In genomic region chr5:35758081-35759053, GRCm38 (mm10) we compare ENCODE assay signal across 7 mouse cellular contexts. TPM values are rescaled to one million over a fixed set of nuclear protein-coding genes. Genes with fewer than 3 reads are reported as not detected.
DNase-seq lines count a peak whose midpoint lies in the region; ATAC-seq and TF ChIP-seq lines count a peak whose summit lies in the region.

No protein-coding gene starts in this region.

- ATAC-seq in embryonic facial prominence, embryonic 11.5 days (replicated peaks; ENCODE audit: insufficient number of reproducible peaks, low FRiP score, low TSS enrichment, low read depth), result peak; percentile 15
- ATAC-seq in heart, postnatal 0 days (ENCODE audit: insufficient read depth, low read depth), result peak; percentile 15
- peak; percentile 50; the same call in 1 of the 2 replicates for ATAC-seq in midbrain, embryonic 12.5 days (ENCODE audit: low FRiP score, low read depth)

- no peaks in the 10 kb centered on the region; the same call in 1 of the 2 replicates for H3K4me1 ChIP-seq in embryonic facial prominence, embryonic 11.5 days (ENCODE audit: control insufficient read depth, insufficient read depth, low read length)
- H3K4me1 ChIP-seq in heart, postnatal 0 days (ENCODE audit: control insufficient read depth, insufficient read depth), result peaks cover 6% of the 10 kb centered on the region
- H3K4me1 ChIP-seq in midbrain, embryonic 12.5 days, result peaks cover 13% of the 10 kb centered on the region

- peak; percentile 45 to 47 for DNase-seq in B cell, adult 2 months
- DNase-seq in CD4-positive helper T cell, adult 2 months (ENCODE audit: low read depth, low spot score), result peak; percentile 46
- no peak for DNase-seq in embryonic facial prominence, embryonic 11.5 days (ENCODE audit: low spot score)
- no peak for DNase-seq in heart, postnatal 0 days (ENCODE audit: low spot score)
- DNase-seq in left cerebral cortex, adult 18-20 months (ENCODE audit: low spot score in 2 of 2), result peak; percentile 61 to 79
- DNase-seq in telencephalon, adult 2 months (ENCODE audit: low read depth, low spot score), result peak; percentile 63

- peak overlapping the region; percentile 97 for H3K4me2 ChIP-seq in embryonic facial prominence, embryonic 11.5 days (ENCODE audit: low read depth, low read length)
- peak overlapping the region; percentile 98 for H3K4me2 ChIP-seq in heart, postnatal 0 days (ENCODE audit: low read depth, low read length)
- H3K4me2 ChIP-seq in midbrain, embryonic 12.5 days (replicated peaks), result peak overlapping the region; percentile 98

- no peaks in the 10 kb centered on the region for H3K36me3 ChIP-seq in embryonic facial prominence, embryonic 11.5 days (replicated peaks; ENCODE audit: control insufficient read depth, insufficient read depth, low read depth, low read length)
- H3K36me3 ChIP-seq in heart, postnatal 0 days (replicated peaks; ENCODE audit: control insufficient read depth, insufficient read depth, low read length), result no peaks in the 10 kb centered on the region
- H3K36me3 ChIP-seq in midbrain, embryonic 12.5 days, result no peaks in the 10 kb centered on the region

- H3K27ac ChIP-seq in embryonic facial prominence, embryonic 11.5 days (replicated peaks; ENCODE audit: low read depth, low read length), result no peak overlapping the region
- no peak overlapping the region for H3K27ac ChIP-seq in heart, postnatal 0 days (ENCODE audit: low read depth)
- no peak overlapping the region for H3K27ac ChIP-seq in midbrain, embryonic 12.5 days (replicated peaks)

- no peaks in the 10 kb centered on the region for H3K9me3 ChIP-seq in embryonic facial prominence, embryonic 11.5 days (replicated peaks; ENCODE audit: control insufficient read depth, low read length)
- H3K9me3 ChIP-seq in heart, postnatal 0 days (replicated peaks; ENCODE audit: control insufficient read depth, low read length), result no peaks in the 10 kb centered on the region
- H3K9me3 ChIP-seq in midbrain, embryonic 12.5 days, result no peaks in the 10 kb centered on the region

- peaks cover 26% of the 10 kb centered on the region for H3K27me3 ChIP-seq in embryonic facial prominence, embryonic 11.5 days (ENCODE audit: control insufficient read depth, insufficient read depth, low read length)
- 0 out of 2 replicates have a peak, but pooled peaks cover 4% of the 10 kb centered on the region for H3K27me3 ChIP-seq in heart, postnatal 0 days (ENCODE audit: control insufficient read depth, insufficient read depth, low read length)
- peaks cover 75% of the 10 kb centered on the region for H3K27me3 ChIP-seq in midbrain, embryonic 12.5 days

- no peak for TF ChIP-seq CTCF in heart, postnatal 0 days (IDR thresholded peaks at IDR 0.05; ENCODE audit: low read depth)

- no peak for TF ChIP-seq EP300 in heart, postnatal 0 days (IDR thresholded peaks at IDR 0.05; ENCODE audit: low read depth)

- peak overlapping the region; percentile 49 for H3K4me3 ChIP-seq in embryonic facial prominence, embryonic 11.5 days (ENCODE audit: low read depth, low read length)
- peak overlapping the region; percentile 65 for H3K4me3 ChIP-seq in heart, postnatal 0 days (ENCODE audit: low read depth, low read length)
- H3K4me3 ChIP-seq in midbrain, embryonic 12.5 days, result peak overlapping the region; percentile 57

- peak overlapping the region; percentile 25; the same call in 1 of the 2 replicates for H3K9ac ChIP-seq in embryonic facial prominence, embryonic 11.5 days (replicated peaks; ENCODE audit: low read length)
- H3K9ac ChIP-seq in heart, postnatal 0 days (replicated peaks; ENCODE audit: low read depth, low read length), result peak overlapping the region; percentile 42
- peak overlapping the region; percentile 65 for H3K9ac ChIP-seq in midbrain, embryonic 12.5 days (replicated peaks)

- WGBS in embryonic facial prominence, embryonic 11.5 days, result 2% methylated on average over 40 of the region's 40 CpGs
- WGBS in heart, postnatal 0 days, result 3% methylated on average over 40 of the region's 40 CpGs
- 2% methylated on average over 40 of the region's 40 CpGs for WGBS in midbrain, embryonic 12.5 days

RNA-seq across cellular contexts. Expression of gene Ablim2, which starts 0.7 kb away (rescaled TPM):
- polyA plus RNA-seq in embryonic facial prominence, embryonic 11.5 days (2014; fragmentation: Nextera tagmentation; extraction: Ambion mirVana), result 0.20 and 0.55 TPM in 2 replicates
- total RNA-seq in heart, postnatal 0 days (2014; rRNA removed; ENCODE audit: low replicate concordance), result 10.9 and 22.1 TPM in 2 replicates
- 8.3 and 8.8 TPM in 2 replicates for polyA plus RNA-seq in heart, postnatal 0 days (2015; fragmentation: Nextera tagmentation; extraction: Ambion mirVana)
- total RNA-seq in left cerebral cortex, adult 18-20 months (2021), result 100 to 1,000 TPM; 168 to 215 TPM
- 1.1 and 1.2 TPM in 2 replicates for polyA plus RNA-seq in midbrain, embryonic 12.5 days (2016; fragmentation: Nextera tagmentation; extraction: Ambion mirVana)

RNA-seq across cellular contexts. Expression of gene Sh3tc1, which starts 18.6 kb away (rescaled TPM):
- 2.9 TPM in 2 replicates for polyA plus RNA-seq in embryonic facial prominence, embryonic 11.5 days (2014; fragmentation: Nextera tagmentation; extraction: Ambion mirVana)
- total RNA-seq in heart, postnatal 0 days (2014; rRNA removed; ENCODE audit: low replicate concordance), result 11.4 and 15.2 TPM in 2 replicates
- 6.8 and 9.4 TPM in 2 replicates for polyA plus RNA-seq in heart, postnatal 0 days (2015; fragmentation: Nextera tagmentation; extraction: Ambion mirVana)
- 1 to 10 TPM; 2.4 to 2.6 TPM for total RNA-seq in left cerebral cortex, adult 18-20 months (2021)
- 3.2 and 3.5 TPM in 2 replicates for polyA plus RNA-seq in midbrain, embryonic 12.5 days (2016; fragmentation: Nextera tagmentation; extraction: Ambion mirVana)

Comparison
In these comparisons a context has a peak if more than half of its experiments do, and no peak if none do; other contexts are left out.
1. DNase-seq: peak in B cell, adult 2 months (2 of 2), CD4-positive helper T cell, adult 2 months (single experiment), left cerebral cortex, adult 18-20 months (2 of 2) and telencephalon, adult 2 months (single experiment); none in embryonic facial prominence, embryonic 11.5 days (single experiment) and heart, postnatal 0 days (single experiment).
2. Peak in every context shown above with its lines, with median percentiles within 50 percentile points of each other: ATAC-seq, H3K4me2 ChIP-seq, H3K4me3 ChIP-seq and H3K9ac ChIP-seq.